Mouse (Mus musculus) midbrain, embryonic 16.5 days (tissue): ENCODE data around the gene 1700020L24Rik. TPM values are rescaled to one million over a fixed set of nuclear protein-coding genes. Genes with fewer than 3 reads are reported as not detected.
A peak's percentile ranks its signal among the peaks of the same experiment; 100 is the strongest.

Source experiments
- ATAC-seq: fragments of 200-750 bp; cut with Nextera tagmentation; 2 replicates; pipeline ENCODE4 v1.8.0; 2017; ENCODE audit warnings: moderate TSS enrichment
- H3K27ac ChIP-seq: fragments of 300-500 bp; sonication (generic); 2 replicates; pipeline ENCODE4 v1.5.1; 2014; ENCODE audit warnings: mild to moderate bottlenecking, low read length, mixed read lengths
- H3K27me3 ChIP-seq: fragments of 300-500 bp; sonication (generic); 2 replicates; pipeline ENCODE4 v1.6.1; 2014; ENCODE audit warnings: low read depth, low read length, mixed read lengths; ENCODE audit not compliant: control insufficient read depth, insufficient read depth
- H3K36me3 ChIP-seq: fragments of 300-500 bp; sonication (generic); 2 replicates; pipeline ENCODE4 v1.6.1; 2014; ENCODE audit warnings: mild to moderate bottlenecking, low read length, moderate library complexity, mixed read lengths; ENCODE audit not compliant: control insufficient read depth, insufficient read depth
- H3K4me1 ChIP-seq: fragments of 300-500 bp; sonication (generic); 2 replicates; pipeline ENCODE4 v1.6.1; 2014; ENCODE audit warnings: mild to moderate bottlenecking, low read length, mixed read lengths; ENCODE audit not compliant: control insufficient read depth, insufficient read depth
- H3K4me2 ChIP-seq: fragments of 300-500 bp; sonication (generic); 2 replicates; pipeline ENCODE4 v1.6.1; 2014; ENCODE audit warnings: mild to moderate bottlenecking, low read length, mixed read lengths
- H3K4me3 ChIP-seq: fragments of 300-500 bp; sonication (generic); 2 replicates; pipeline ENCODE4 v1.5.1; 2014; ENCODE audit warnings: low read depth, mild to moderate bottlenecking, low read length, moderate library complexity, mixed read lengths
- H3K9ac ChIP-seq: fragments of 300-500 bp; sonication (generic); 2 replicates; pipeline ENCODE4 v1.6.1; 2014; ENCODE audit warnings: low read depth, low read length, mixed read lengths
- H3K9me3 ChIP-seq: fragments of 300-500 bp; sonication (generic); replicated peaks from 2 replicates; pipeline ENCODE4 v1.6.1; 2014; ENCODE audit warnings: mild to moderate bottlenecking, low read length, mixed read lengths; ENCODE audit not compliant: control insufficient read depth, poor library complexity, severe bottlenecking
- WGBS: fragments of 180-500 bp; shearing (Covaris S2); extraction: QIAGEN DNeasy Blood & Tissue Kit; methylation state at CpG from one replicate; pipeline ENCODE4 v1.1.7; 2014; 5-methylcytosine and 5-hydroxymethylcytosine counted together
- polyA plus RNA-seq: library from polyadenylated mRNA; unstranded; fragments of >200 nt; fragmentation: Nextera tagmentation; extraction: Ambion mirVana; gene quantifications from 2 replicates; pipeline ENCODE4 v1.2.1, GENCODE M21; 2015

Gene 1700020L24Rik
- polyA plus RNA-seq, 1 experiment from 2014 or later: 0.64 TPM

- peak overlapping the region; percentile 90 for H3K9ac ChIP-seq
- under 1% methylated on average over 36 of the region's 52 CpGs for WGBS
- H3K4me3 ChIP-seq: peak overlapping the region; percentile 95
- no peaks in the 10 kb centered on the region for H3K9me3 ChIP-seq
- no peaks in the 10 kb centered on the region for H3K27me3 ChIP-seq
- H3K27ac ChIP-seq: peak overlapping the region; percentile 99
- H3K4me2 ChIP-seq: peak overlapping the region; percentile 71
- H3K36me3 ChIP-seq: 0 out of 2 replicates have a peak, but pooled peaks cover 6% of the 10 kb centered on the region
- peak; percentile 87 for ATAC-seq
- peaks cover 24% of the 10 kb centered on the region for H3K4me1 ChIP-seq
These were observed 35.9 kb downstream of the 1700020L24Rik start for GRCm38 (mm10) chr11:83473235-83474016.

Other genes starting within 250 kb of the 1700020L24Rik start
- gene Slfn3, start 246.3 kb upstream of the 1700020L24Rik start, polyA plus RNA-seq: 0.14 TPM in 1 of 2 replicates, not detected in the other
- not detected in 2 replicates for gene Slfn14, start 151.0 kb upstream of the 1700020L24Rik start, polyA plus RNA-seq
- 135 and 137 TPM in 2 replicates for gene Ap2b1, start 138.7 kb upstream of the 1700020L24Rik start, polyA plus RNA-seq
- gene Pex12, start 135.1 kb upstream of the 1700020L24Rik start, polyA plus RNA-seq: 16.1 and 16.2 TPM in 2 replicates
- 32.9 and 38.2 TPM in 2 replicates for gene Rasl10b, start 28.5 kb upstream of the 1700020L24Rik start, polyA plus RNA-seq
- gene Gas2l2, start 8.2 kb upstream of the 1700020L24Rik start, polyA plus RNA-seq: 0.44 and 0.61 TPM in 2 replicates
- gene Mmp28, start 25.4 kb downstream of the 1700020L24Rik start, polyA plus RNA-seq: 2.6 and 2.7 TPM in 2 replicates
- 10.9 and 13.0 TPM in 2 replicates for gene Taf15, start 35.4 kb downstream of the 1700020L24Rik start, polyA plus RNA-seq
- not detected in 2 replicates for gene Heatr9, start 84.5 kb downstream of the 1700020L24Rik start, polyA plus RNA-seq
- gene Ccl5, start 92.8 kb downstream of the 1700020L24Rik start, polyA plus RNA-seq: not detected in 2 replicates
- 1.1 and 1.5 TPM in 2 replicates for gene Ccl9, start 141.0 kb downstream of the 1700020L24Rik start, polyA plus RNA-seq
- 0.88 and 2.0 TPM in 2 replicates for gene Ccl6, start 155.4 kb downstream of the 1700020L24Rik start, polyA plus RNA-seq
- not detected in 2 replicates for gene Rpl9-ps1, start 207.9 kb downstream of the 1700020L24Rik start, polyA plus RNA-seq
- gene Ccl3, start 211.7 kb downstream of the 1700020L24Rik start, polyA plus RNA-seq: 0.75 and 1.5 TPM in 2 replicates
- gene Ccl4, start 224.9 kb downstream of the 1700020L24Rik start, polyA plus RNA-seq: 0.30 and 0.57 TPM in 2 replicates